Mouse (Mus musculus): Measurements from ENCODE around the gene Nedd9. TPM values are rescaled to one million over a fixed set of nuclear protein-coding genes. Genes with fewer than 3 reads are reported as not detected.

The Nedd9 gene
- total RNA-seq (2022) = 10 to 100 TPM; 12.4 to 24.6 (median 17.0) TPM

GRCm38 (mm10) chr13:41486606-41487408 lies at the start of gene Nedd9:
Gene Nedd9, minus strand, starts transcription at chr13:41487362.
- DNase-seq (ENCODE audit: low spot score) = peak; percentile 77

DNA sequence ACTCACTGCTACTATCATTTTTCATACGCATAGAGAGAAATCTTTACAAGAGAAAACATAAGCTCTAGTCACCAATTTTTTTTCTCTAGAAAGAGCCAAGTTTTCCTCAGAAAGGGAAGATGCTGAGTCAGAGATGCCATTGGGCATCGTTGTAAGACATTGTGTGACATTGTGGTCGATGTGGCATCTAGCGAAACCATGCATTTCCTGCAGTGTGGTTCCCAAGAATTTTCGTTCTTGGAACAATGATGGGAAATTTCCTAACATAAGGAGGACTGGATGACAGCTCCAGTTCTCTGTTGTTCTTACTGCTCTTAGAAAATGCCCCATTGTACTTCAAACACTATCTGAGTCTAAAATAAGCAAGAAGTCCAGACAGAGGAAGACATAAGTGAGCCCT lies 45.5 kb upstream of the Nedd9 start:
- no peak for DNase-seq (ENCODE audit: low spot score)

- no peak for DNase-seq (ENCODE audit: low spot score)
Observed at GRCm38 (mm10) chr13:41530326-41530725, 43.2 kb upstream of the Nedd9 start.

GRCm38 (mm10) chr13:41524208-41524607 lies 37.0 kb upstream of the Nedd9 start:
- DNase-seq (ENCODE audit: low spot score) = no peak

GRCm38 (mm10) chr13:41521296-41521695 lies 34.1 kb upstream of the Nedd9 start:
- no peak for DNase-seq (ENCODE audit: low spot score)

- no peak for DNase-seq (ENCODE audit: low spot score)
Observed at GRCm38 (mm10) chr13:41520549-41521161, 33.5 kb upstream of the Nedd9 start.

DNA sequence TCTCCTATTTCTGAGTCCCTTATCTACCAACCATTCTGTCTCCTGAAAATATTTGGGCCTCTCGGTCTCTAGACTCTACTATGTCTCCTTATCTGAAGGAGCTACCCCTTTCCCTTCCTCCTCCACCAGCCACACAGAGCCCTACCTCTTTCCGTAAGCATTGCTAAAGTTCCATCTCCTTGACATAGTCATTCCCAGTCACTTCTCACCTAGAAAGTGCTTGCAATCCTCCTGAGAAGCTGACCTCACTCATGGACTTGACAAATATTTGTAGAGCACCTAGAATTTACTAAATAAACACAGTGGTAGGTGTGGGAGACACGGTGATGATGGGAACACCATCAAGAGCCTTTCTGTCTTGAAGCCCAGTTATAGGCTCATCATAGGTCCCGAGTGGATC lies 32.6 kb upstream of the Nedd9 start:
- DNase-seq (ENCODE audit: low spot score) = no peak

- peak; percentile 49 for DNase-seq (ENCODE audit: low spot score)
Observed at GRCm38 (mm10) chr13:41517193-41517592, 30.0 kb upstream of the Nedd9 start.

GRCm38 (mm10) chr13:41515749-41516148 lies 28.6 kb upstream of the Nedd9 start:
- DNase-seq (ENCODE audit: low spot score) = no peak

DNA sequence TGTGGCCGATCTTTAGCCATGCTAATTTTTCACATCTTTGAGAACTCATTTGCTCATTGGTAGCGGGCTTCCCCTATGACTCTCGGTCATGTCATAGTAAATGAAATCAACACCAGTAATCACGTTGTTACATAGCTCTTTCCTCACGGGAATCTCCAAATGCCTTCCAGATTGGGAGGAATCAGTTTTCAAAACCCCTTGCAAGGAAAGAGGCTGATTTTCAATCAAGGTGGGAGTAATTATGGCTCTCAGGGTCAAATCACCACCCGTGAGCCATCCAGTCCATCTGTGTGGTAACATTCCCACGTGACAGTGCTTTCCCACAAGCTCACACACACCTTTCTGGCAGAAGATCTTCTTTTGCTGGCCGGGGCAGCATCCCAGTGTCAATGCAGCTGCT lies 27.8 kb upstream of the Nedd9 start:
- DNase-seq (ENCODE audit: low spot score) = no peak

DNA sequence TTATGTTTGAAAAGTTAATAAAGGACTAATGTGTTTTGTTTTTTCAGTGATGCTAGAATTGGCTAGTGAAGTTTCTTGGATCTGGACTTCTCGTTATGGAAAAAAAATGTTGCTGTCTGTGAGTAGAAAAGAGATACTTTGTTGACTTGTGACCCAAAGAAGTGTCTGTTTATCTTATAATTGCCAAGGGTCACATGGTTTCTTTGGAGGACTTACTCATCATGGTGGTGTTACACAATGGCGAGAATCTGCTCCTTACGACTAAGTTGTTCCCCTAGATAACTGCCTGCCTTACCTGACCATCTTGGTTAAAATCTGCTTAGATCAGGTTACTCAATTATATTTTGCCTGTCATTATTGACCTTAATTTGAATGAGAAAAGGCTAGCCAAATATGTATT lies 26.3 kb upstream of the Nedd9 start:
- DNase-seq (ENCODE audit: low spot score) = no peak

DNA sequence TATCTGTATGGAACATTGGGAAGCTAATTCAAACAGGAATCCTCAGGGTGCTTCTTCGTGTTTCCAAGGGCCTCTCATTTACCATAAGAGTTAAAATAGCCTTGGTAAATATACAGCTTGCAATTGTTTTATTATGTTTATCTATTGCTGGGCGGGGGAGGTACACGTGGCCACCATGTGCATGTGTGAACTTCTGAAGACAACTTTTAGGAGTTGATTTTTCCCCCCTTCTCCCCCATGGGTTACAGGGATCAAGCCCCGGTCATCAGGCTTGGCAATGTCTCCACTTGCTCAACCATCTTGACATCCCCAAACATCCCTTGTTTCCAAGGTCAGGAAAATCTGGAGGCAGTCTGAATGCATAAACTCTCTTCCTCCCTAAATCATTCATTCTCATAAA lies 25.1 kb upstream of the Nedd9 start:
- no peak for DNase-seq (ENCODE audit: low spot score)

- peak; percentile 62 for DNase-seq (ENCODE audit: low spot score)
Observed at GRCm38 (mm10) chr13:41510631-41511419, 23.7 kb upstream of the Nedd9 start.

GRCm38 (mm10) chr13:41505594-41505993 lies 18.4 kb upstream of the Nedd9 start:
- no peak for DNase-seq (ENCODE audit: low spot score)

DNA sequence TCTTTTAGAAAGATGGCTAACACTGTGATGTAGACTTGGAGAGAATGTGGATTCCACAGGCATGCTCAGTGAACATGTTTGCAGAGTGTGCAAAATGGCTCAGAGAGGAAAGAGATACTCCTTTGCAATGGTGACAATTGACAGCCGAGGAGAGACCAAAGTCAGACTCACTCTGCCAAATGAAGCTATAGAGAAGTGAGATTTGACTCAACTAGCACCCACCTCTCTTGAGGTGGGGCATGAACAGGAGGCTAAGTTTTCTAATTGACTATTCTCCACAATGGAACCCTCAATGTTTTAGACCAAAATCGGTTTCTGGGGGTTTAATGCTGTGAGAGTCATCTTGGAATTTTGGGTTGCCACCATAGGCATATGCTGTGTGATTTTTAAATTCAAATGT lies 17.8 kb upstream of the Nedd9 start:
- DNase-seq (ENCODE audit: low spot score) = no peak

- DNase-seq (ENCODE audit: low spot score) = no peak
Observed at GRCm38 (mm10) chr13:41504448-41504847, 17.3 kb upstream of the Nedd9 start.

DNA sequence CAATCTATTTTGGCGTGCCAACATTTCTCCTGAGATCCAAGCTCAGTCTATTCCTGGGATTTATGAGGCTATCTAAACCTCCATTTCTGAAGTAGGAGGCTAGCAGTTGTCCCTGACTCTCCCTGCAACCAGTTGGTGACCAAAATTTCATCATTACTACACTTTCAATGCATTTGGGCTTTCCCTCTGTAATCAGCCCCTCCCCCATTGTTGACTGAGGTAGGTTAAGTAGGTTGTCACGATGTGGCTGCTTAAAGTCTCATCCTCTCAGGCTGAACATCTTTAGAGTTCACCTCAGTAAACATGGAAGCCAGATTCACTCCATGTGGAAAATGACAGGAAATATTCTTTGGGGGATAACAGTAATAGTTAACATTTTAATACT lies 15.7 kb upstream of the Nedd9 start:
- no peak for DNase-seq (ENCODE audit: low spot score)

GRCm38 (mm10) chr13:41502136-41502916 lies 15.2 kb upstream of the Nedd9 start:
- no peak for DNase-seq (ENCODE audit: low spot score)

DNA sequence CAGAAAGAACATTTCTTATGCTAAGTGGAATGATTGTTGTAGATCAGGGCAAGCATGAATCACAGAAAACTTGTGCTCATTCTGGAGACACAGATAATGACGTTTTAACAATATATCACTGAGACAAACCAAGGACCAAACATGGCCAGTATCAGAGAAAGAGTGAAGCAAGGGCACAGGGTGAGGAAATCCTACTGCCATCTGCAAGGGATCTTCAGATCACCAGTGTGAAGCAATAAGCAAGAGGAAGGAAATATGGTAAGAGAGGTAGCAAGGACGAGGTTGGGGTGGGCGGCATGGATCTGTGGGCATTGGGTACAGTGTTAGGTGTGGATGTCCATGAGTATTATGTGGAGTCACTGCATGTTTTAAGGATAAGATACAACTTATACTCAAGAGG lies 13.6 kb upstream of the Nedd9 start:
- DNase-seq (ENCODE audit: low spot score) = no peak

GRCm38 (mm10) chr13:41498611-41499121 lies 11.5 kb upstream of the Nedd9 start:
- no peak for DNase-seq (ENCODE audit: low spot score)

DNA sequence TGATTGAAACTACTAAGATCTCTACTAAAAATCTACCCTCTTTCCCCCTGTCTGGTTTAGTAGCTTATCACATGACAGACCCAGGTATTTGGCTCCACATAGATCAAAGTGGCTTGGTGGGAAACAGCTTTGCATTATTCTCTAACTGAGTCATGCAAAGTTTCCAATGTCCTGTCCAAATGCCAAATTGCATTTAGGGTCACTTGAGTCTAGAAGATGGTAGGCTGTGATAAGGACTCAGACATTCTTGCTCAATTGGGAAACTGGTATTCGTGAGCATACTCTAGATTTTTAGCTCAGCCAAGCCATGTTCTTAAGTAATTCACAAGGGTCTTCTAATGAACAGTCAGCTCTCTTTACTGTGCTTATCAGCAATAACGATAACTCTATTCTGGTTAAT lies 7.5 kb upstream of the Nedd9 start:
- no peak for DNase-seq (ENCODE audit: low spot score)
